Mouse (Mus musculus) monocyte, adult 2 months (primary cell): Measurements from ENCODE around the gene Nmrk1.

Experiments used
- DNase-seq, 2 experiments: peaks; one replicate each; pipeline ENCODE4 v3.0.0; 2022; ENCODE audit warnings: low spot score in 2 of 2, low read depth in 1 of 2

Gene Nmrk1

GRCm38 (mm10) chr19:18652592-18652991 is 20.8 kb downstream of the Nmrk1 start:
- no peak for DNase-seq

- DNase-seq = no peak
Observed at GRCm38 (mm10) chr19:18653058-18653457, 21.3 kb downstream of the Nmrk1 start.

GRCm38 (mm10) chr19:18654330-18654729 is 22.6 kb downstream of the Nmrk1 start:
- DNase-seq = no peak

- DNase-seq = no peak
Observed at GRCm38 (mm10) chr19:18654984-18655383, 23.2 kb downstream of the Nmrk1 start.

- DNase-seq = no peak
Observed at GRCm38 (mm10) chr19:18655999-18656398, 24.2 kb downstream of the Nmrk1 start.

- DNase-seq = no peak
Observed at GRCm38 (mm10) chr19:18658473-18658872, 26.7 kb downstream of the Nmrk1 start.

GRCm38 (mm10) chr19:18659349-18659748 is 27.6 kb downstream of the Nmrk1 start:
- no peak for DNase-seq

GRCm38 (mm10) chr19:18660466-18660865 is 28.7 kb downstream of the Nmrk1 start:
- no peak for DNase-seq

GRCm38 (mm10) chr19:18661683-18662082 is 29.9 kb downstream of the Nmrk1 start:
- no peak for DNase-seq

GRCm38 (mm10) chr19:18663904-18664303 is 32.2 kb downstream of the Nmrk1 start:
- no peak for DNase-seq

- no peak for DNase-seq
Observed at GRCm38 (mm10) chr19:18666966-18667365, 35.2 kb downstream of the Nmrk1 start.

- DNase-seq = no peak
Observed at GRCm38 (mm10) chr19:18669551-18669950, 37.8 kb downstream of the Nmrk1 start.

GRCm38 (mm10) chr19:18670608-18671007 is 38.9 kb downstream of the Nmrk1 start, which contains the start of gene Carnmt1:
Gene Carnmt1 (plus strand): TSS chr19:18670764.
- peak; percentile 95 to 99 for DNase-seq

GRCm38 (mm10) chr19:18671056-18671741 is 39.4 kb downstream of the Nmrk1 start:
- DNase-seq = peak in 1 of 2 experiments; percentile 15

GRCm38 (mm10) chr19:18672498-18672897 is 40.7 kb downstream of the Nmrk1 start:
- no peak for DNase-seq

GRCm38 (mm10) chr19:18673116-18673515 is 41.4 kb downstream of the Nmrk1 start:
- no peak for DNase-seq

- DNase-seq = no peak
Observed at GRCm38 (mm10) chr19:18682142-18682541, 50.4 kb downstream of the Nmrk1 start.

- peak in 1 of 2 experiments; percentile 10 for DNase-seq
Observed at GRCm38 (mm10) chr19:18687556-18687955, 55.8 kb downstream of the Nmrk1 start.

- DNase-seq = no peak
Observed at GRCm38 (mm10) chr19:18692176-18692575, 60.4 kb downstream of the Nmrk1 start.

- no peak for DNase-seq
Observed at GRCm38 (mm10) chr19:18692768-18693167, 61.0 kb downstream of the Nmrk1 start.

- no peak for DNase-seq
Observed at GRCm38 (mm10) chr19:18695116-18695515, 63.4 kb downstream of the Nmrk1 start.

GRCm38 (mm10) chr19:18695552-18695951 is 63.8 kb downstream of the Nmrk1 start:
- DNase-seq = no peak
